Mouse (Mus musculus) bone marrow, adult 2 months (tissue): ENCODE measurements around the gene Hoxd9.

ENCODE experiments used
- CTCF ChIP-seq: fragments of 200-500 bp; IDR thresholded peaks from 2 replicates; pipeline ENCODE4 v1.5.1; 2011; ENCODE audit warnings: low read length, control low read depth; ENCODE audit not compliant: control insufficient read depth, insufficient read depth
- POLR2A ChIP-seq: fragments of 200-500 bp; IDR thresholded peaks from 2 replicates; pipeline ENCODE4 v1.6.1; 2011; ENCODE audit warnings: low read depth, mild to moderate bottlenecking, control low read depth, low read length, borderline replicate concordance; ENCODE audit not compliant: control insufficient read depth

DNA sequence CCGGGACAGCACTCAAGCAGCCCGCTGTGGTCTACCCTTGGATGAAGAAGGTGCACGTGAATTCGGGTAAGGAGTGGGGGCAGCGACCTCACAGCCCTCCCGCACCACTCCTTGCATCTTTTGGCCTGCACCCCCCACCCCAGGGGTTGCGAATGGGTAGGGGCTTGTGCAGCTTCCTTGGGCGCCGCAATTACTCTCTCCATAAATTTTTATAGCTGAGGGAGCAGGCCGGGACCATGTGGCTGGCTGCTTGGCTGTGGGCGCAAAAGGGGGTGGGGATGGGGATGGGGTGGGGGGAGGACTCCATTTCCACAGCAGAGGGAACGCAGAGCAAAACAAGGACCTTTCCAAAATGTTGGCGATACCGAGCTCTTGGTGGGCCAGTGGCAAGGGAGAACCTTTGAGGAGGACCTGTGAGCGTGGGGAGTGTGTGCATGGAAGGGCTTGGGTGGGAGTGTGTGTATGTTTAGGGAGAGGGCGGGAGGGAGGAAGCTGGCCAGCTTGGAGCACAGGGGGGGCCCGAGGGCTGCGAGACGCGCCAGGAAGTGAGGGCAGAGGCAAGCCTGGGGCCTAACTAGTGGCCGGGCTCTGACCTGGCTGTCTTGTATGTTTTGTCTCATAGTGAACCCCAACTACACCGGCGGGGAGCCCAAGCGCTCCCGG lies 30.2 kb downstream of the Hoxd9 start:
- TF ChIP-seq CTCF (no peak), POLR2A (no peak)
